Mouse (Mus musculus): ENCODE results near the gene Olfr441. TPM values are rescaled to one million over a fixed set of nuclear protein-coding genes. Genes with fewer than 3 reads are reported as not detected.
"Not testable (repeated sequence)": the region's sequence is repeated elsewhere in the genome, so short reads cannot be mapped to it uniquely, and the experiment has no call there.

Gene Olfr441
- not detected in 2 replicates for polyA plus RNA-seq (2012; rRNA removed)

DNA sequence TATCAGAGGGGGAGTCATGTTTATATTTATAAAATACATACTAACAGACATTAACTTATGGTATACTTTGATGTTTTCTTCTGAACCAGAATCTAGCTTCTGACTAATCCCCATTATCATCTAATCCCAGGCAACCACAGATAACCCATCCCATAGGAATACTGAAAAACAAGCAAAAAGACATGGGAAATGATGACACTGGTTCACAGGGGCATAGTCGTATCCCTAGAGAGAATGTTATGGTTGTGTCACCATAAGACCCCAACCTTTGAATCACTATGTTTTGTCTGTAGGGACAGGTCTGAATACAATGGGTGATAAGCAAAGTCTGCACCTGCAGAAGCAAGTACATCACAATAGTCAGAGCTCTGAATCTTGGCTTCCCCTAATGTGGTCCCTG is at the start of gene Olfr441:
Gene Olfr441 (plus strand): TSS at position 301 of the 400 bp plus-strand sequence.
- WGBS, result 93% methylated on average over 1 of the region's 1 CpGs

DNA sequence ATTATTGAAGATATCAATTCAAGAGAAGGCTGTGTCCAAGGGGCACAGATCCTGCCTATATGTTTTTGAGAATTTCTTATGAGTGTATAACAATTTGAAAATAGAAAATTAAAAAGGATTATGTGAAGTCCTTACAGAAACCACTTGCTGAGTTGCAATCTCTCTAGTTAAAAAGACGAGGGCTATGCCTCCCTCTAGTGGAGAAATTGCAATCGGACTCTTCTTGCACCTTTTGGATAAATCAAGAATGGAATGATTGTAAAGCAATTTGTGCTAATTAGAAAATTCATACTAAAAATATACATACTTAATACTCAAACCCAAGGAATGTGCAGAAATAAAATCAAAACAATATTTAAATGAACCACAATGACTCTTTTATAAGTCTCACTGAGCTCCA is 27.4 kb upstream of the Olfr441 start:
- no peak for DNase-seq (ENCODE audit: low read depth, low spot score)
- WGBS, result 13% methylated on average over 2 of the region's 2 CpGs

More for the DNA sequence above, at the start of gene Olfr441:
- not testable (repeated sequence) for DNase-seq (ENCODE audit: low read depth, low spot score)

DNA sequence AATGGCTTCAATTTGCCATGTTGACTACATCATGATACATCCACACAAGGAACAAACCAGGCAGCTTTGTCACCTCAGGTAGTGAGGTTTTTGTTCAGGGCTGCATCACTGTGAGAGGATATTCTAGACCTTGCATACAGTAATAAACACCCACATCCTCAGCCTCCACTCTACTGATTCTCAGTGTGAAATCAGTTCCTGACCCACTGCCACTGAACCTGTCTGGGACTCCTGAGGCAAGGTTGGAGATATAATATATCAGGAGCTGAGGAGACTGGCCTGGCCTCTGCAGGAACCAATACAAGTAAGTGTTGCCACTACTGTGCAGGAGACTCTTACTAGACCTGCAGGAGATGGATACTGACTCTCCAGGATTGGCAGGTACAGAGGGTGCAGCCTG is 24.8 kb upstream of the Olfr441 start:
- DNase-seq (ENCODE audit: low read depth, low spot score), result not testable (repeated sequence)

DNA sequence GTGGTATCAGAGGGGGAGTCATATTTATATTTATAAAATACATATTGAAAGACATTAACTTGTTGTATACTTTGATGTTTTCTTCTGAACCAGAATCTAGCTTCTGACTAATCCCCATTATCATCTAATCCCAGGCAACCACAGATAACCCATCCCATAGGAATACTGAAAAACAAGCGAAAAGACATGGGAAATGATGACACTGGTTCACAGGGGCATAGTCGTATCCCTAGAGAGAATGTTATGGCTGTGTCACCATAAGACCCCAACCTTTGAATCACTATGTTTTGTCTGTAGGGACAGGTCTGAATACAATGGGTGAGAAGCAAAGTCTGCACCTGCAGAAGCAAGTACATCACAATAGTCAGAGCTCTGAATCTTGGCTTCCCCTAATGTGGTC is 40.1 kb downstream of the Olfr441 start, which contains the start of gene Olfr237-ps1:
Gene Olfr237-ps1 (plus strand): TSS at position 301 of the 400 bp plus-strand sequence.
- 75% methylated on average over 2 of the region's 2 CpGs for WGBS
- not testable (repeated sequence) for DNase-seq (ENCODE audit: low read depth, low spot score)

DNA sequence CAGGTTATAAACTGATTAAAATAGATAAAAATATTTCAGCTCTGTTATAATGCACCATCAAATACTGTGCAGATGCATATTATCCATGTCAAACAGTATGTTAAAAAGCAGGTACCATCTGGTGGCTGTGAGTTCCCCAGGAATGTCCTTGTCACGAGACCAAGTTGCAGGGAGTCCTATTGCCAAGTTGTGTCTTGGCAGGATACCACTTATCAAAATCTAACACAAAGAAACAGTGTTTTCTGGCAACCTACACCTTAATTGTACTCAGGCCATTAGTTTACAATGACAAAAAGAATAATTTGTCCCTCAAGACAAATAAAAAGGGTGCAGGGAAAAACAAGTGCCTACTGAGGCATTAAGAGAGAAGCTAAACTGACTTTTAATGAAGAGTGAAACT is 53.3 kb downstream of the Olfr441 start:
- DNase-seq (ENCODE audit: low read depth, low spot score), result no peak
- WGBS, result 52% methylated on average over 1 of the region's 1 CpGs

DNA sequence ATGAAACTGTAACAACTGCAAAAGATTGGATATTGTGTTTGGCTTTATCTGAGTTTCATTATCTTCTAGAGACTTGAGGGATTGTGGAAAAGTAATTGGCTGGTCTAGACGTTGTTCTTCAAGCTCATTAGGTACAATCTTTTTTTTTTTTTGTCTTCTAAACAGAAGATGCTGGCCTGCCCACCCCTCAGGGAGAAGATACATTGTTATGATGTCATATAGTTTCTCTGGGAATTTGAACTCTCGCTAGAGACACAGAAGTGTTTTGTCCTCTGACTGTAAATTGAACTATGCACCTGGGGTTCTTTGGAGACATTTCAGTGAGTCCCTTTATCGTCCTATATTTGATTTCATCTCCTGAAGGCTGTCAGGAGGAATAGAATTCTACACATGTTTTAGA is 56.8 kb downstream of the Olfr441 start, which contains the start of gene Olfr437:
Gene Olfr437 (plus strand): TSS at position 301 of the 400 bp plus-strand sequence.
- 65% methylated on average over 3 of the region's 3 CpGs for WGBS
- no peak for DNase-seq (ENCODE audit: low read depth, low spot score)

DNA sequence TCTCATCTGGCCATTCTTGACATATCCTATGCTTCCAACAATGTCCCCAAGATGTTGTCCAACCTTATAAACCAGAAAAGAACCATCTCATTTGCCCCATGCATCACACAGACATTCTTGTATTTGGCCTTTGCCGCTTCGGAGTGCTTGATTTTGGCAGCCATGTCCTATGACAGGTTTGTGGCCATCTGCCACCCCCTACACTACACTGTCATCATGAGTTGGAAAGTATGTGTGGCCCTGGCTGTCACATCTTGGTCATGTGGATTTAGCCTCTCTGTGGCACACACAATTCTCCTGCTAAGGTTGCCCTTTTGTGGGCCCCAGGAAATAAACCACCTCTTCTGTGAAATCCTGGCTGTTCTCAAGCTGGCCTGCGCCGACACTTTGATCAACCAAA is 61.1 kb downstream of the Olfr441 start:
- 97% methylated on average over 4 of the region's 4 CpGs for WGBS
- DNase-seq (ENCODE audit: low read depth, low spot score), result no peak

Other genes starting within 250 kb of the Olfr441 start
- gene Olfr448, start 215.9 kb upstream of the Olfr441 start, polyA plus RNA-seq (2012; rRNA removed), result not detected in 2 replicates
- not detected in 2 replicates for gene Olfr447, start 197.5 kb upstream of the Olfr441 start, polyA plus RNA-seq (2012; rRNA removed)
- not detected in 2 replicates for gene Olfr446, start 185.0 kb upstream of the Olfr441 start, polyA plus RNA-seq (2012; rRNA removed)
- gene Olfr444, start 157.3 kb upstream of the Olfr441 start, polyA plus RNA-seq (2012; rRNA removed), result not detected in 2 replicates
- not detected in 2 replicates for gene Olfr237-ps1, start 40.2 kb downstream of the Olfr441 start, polyA plus RNA-seq (2012; rRNA removed)
- not detected in 2 replicates for gene Olfr437, start 56.9 kb downstream of the Olfr441 start, polyA plus RNA-seq (2012; rRNA removed)
- not detected in 2 replicates for gene Olfr13, start 65.8 kb downstream of the Olfr441 start, polyA plus RNA-seq (2012; rRNA removed)
- not detected in 2 replicates for gene Olfr435, start 90.8 kb downstream of the Olfr441 start, polyA plus RNA-seq (2012; rRNA removed)
- not detected in 2 replicates for gene Olfr434, start 106.7 kb downstream of the Olfr441 start, polyA plus RNA-seq (2012; rRNA removed)
- gene Olfr47, start 125.2 kb downstream of the Olfr441 start, polyA plus RNA-seq (2012; rRNA removed), result not detected in 2 replicates
- 43.0 and 64.8 TPM in 2 replicates for gene Arhgef5, start 159.2 kb downstream of the Olfr441 start, polyA plus RNA-seq (2012; rRNA removed)
- gene Nobox, start 203.2 kb downstream of the Olfr441 start, polyA plus RNA-seq (2012; rRNA removed), result not detected in 2 replicates

Data from large intestine, adult 2 months (tissue).